Mouse (Mus musculus) right cerebral cortex, adult 18-20 months (tissue): ENCODE results near the gene 2310061I04Rik.
"Not testable (repeated sequence)": the region's sequence is repeated elsewhere in the genome, so short reads cannot be mapped to it uniquely, and the experiment has no call there.

ENCODE experiments used
- DNase-seq: peaks from one replicate; pipeline ENCODE4 v3.0.0; 2022; ENCODE audit warnings: mixed read lengths

Gene 2310061I04Rik

GRCm38 (mm10) chr17:35896781-35897643 is at the start of gene 2310061I04Rik:
2310061I04Rik (minus strand) TSS chr17:35897431.
- DNase-seq: peak; percentile 93

GRCm38 (mm10) chr17:35939941-35940340 is 42.7 kb upstream of the 2310061I04Rik start:
- no peak for DNase-seq

- no peak for DNase-seq
Observed at GRCm38 (mm10) chr17:35939108-35939507, 41.9 kb upstream of the 2310061I04Rik start.

GRCm38 (mm10) chr17:35937700-35938348 is 40.6 kb upstream of the 2310061I04Rik start:
- peak; percentile 47 for DNase-seq

- not testable (repeated sequence) for DNase-seq
Observed at GRCm38 (mm10) chr17:35935763-35936162, 38.5 kb upstream of the 2310061I04Rik start.

GRCm38 (mm10) chr17:35932608-35933007 is 35.4 kb upstream of the 2310061I04Rik start:
- no peak for DNase-seq

GRCm38 (mm10) chr17:35930627-35931026 is 33.4 kb upstream of the 2310061I04Rik start:
- no peak for DNase-seq

GRCm38 (mm10) chr17:35929534-35929933 is 32.3 kb upstream of the 2310061I04Rik start:
- no peak for DNase-seq

GRCm38 (mm10) chr17:35927471-35927870 is 30.2 kb upstream of the 2310061I04Rik start:
- no peak for DNase-seq

GRCm38 (mm10) chr17:35923281-35923680 is 26.1 kb upstream of the 2310061I04Rik start:
- no peak for DNase-seq

GRCm38 (mm10) chr17:35922566-35922965 is 25.3 kb upstream of the 2310061I04Rik start:
- no peak for DNase-seq

- no peak for DNase-seq
Observed at GRCm38 (mm10) chr17:35921710-35922109, 24.5 kb upstream of the 2310061I04Rik start.

GRCm38 (mm10) chr17:35920862-35921562 is 23.8 kb upstream of the 2310061I04Rik start:
- DNase-seq: peak; percentile 25

- DNase-seq: no peak
Observed at GRCm38 (mm10) chr17:35920384-35920783, 23.2 kb upstream of the 2310061I04Rik start.

- DNase-seq: no peak
Observed at GRCm38 (mm10) chr17:35919864-35920301, 22.7 kb upstream of the 2310061I04Rik start.

- DNase-seq: peak; percentile 96
Observed at GRCm38 (mm10) chr17:35919060-35919715, 22.0 kb upstream of the 2310061I04Rik start.

- DNase-seq: peak; percentile 46
Observed at GRCm38 (mm10) chr17:35918276-35919059, 21.2 kb upstream of the 2310061I04Rik start.

- peak; percentile 46 for DNase-seq
Observed at GRCm38 (mm10) chr17:35917463-35918251, 20.4 kb upstream of the 2310061I04Rik start.

- peak; percentile 36 for DNase-seq
Observed at GRCm38 (mm10) chr17:35917143-35917462, 19.9 kb upstream of the 2310061I04Rik start.

GRCm38 (mm10) chr17:35916297-35917142 is 19.3 kb upstream of the 2310061I04Rik start, which contains the start of the genes Mrps18b and Ppp1r10:
Mrps18b (minus strand) TSS chr17:35916389.
Ppp1r10 (plus strand) TSS chr17:35916434.
- DNase-seq: peak; percentile 100
